In genomic region chr5:123444849-123445334, GRCm38 (mm10) we compare ENCODE assay signal across 26 mouse cellular contexts. TPM values are rescaled to one million over a fixed set of nuclear protein-coding genes. Genes with fewer than 3 reads are reported as not detected.
A peak's percentile ranks its signal among the peaks of the same experiment; 100 is the strongest.
DNase-seq lines count a peak whose midpoint lies in the region; ATAC-seq lines count a peak whose summit lies in the region.
"Had no signal": no experiment of that assay in that cellular context is flagged by ENCODE, and none has a peak within 500 bp of the region (broad histone marks: within the 10 kb centered on the region; RNA-seq: fewer than 3 reads in every experiment).

No protein-coding gene starts in this region.

- DNase-seq in embryonic facial prominence, embryonic 14.5 days (ENCODE audit: low spot score) = peak; percentile 62
- DNase-seq in embryonic facial prominence, embryonic 10.5 days (ENCODE audit: low spot score) = no peak
- peak; percentile 84 for DNase-seq in heart, adult 11 months
- no peak for DNase-seq in heart, postnatal 36 days
- DNase-seq in embryo, embryonic 10 days (ENCODE audit: low spot score) = no peak
- DNase-seq: adrenal gland, adult 2 months; adrenal gland, postnatal 10 days; adrenal gland, postnatal 25 days; cerebellum, adult 11 months; cerebellum, adult 18-20 months; cerebellum, adult 8-10 months; cerebellum, adult 9-11 months had no signal

- H3K27ac ChIP-seq in embryonic facial prominence, embryonic 14.5 days (replicated peaks; ENCODE audit: low read depth, low read length) = no peak overlapping the region
- H3K27ac ChIP-seq in embryonic facial prominence, embryonic 10.5 days (replicated peaks) = no peak overlapping the region
- H3K27ac ChIP-seq in embryonic facial prominence, embryonic 15.5 days (replicated peaks) = no peak overlapping the region
- H3K27ac ChIP-seq: embryonic facial prominence, embryonic 13.5 days; forebrain, embryonic 10.5 days had no signal

- H3K27me3 ChIP-seq in embryonic facial prominence, embryonic 14.5 days (replicated peaks; ENCODE audit: control insufficient read depth, insufficient read depth, low read length) = no peaks in the 10 kb centered on the region
- H3K27me3 ChIP-seq in embryonic facial prominence, embryonic 10.5 days (replicated peaks; ENCODE audit: low read depth, poor library complexity, severe bottlenecking) = no peaks in the 10 kb centered on the region
- H3K27me3 ChIP-seq in embryonic facial prominence, embryonic 15.5 days = no peaks in the 10 kb centered on the region
- H3K27me3 ChIP-seq: embryonic facial prominence, embryonic 13.5 days had no signal

- H3K36me3 ChIP-seq in embryonic facial prominence, embryonic 14.5 days (ENCODE audit: control insufficient read depth, insufficient read depth, low read length) = peaks cover 56% of the 10 kb centered on the region
- peaks cover 90% of the 10 kb centered on the region for H3K36me3 ChIP-seq in embryonic facial prominence, embryonic 10.5 days (replicated peaks)
- H3K36me3 ChIP-seq in embryonic facial prominence, embryonic 15.5 days = peaks cover 66% of the 10 kb centered on the region

- intact Hi-C loops in heart, postnatal 36 days (cut with DNase I) = loop anchor here (1.0 to 5.0 kb wide), 3 partner anchors 54 to 167 kb away; partner anchors contain the start of gene Diablo

- peak; percentile 72; the same call in 1 of the 2 replicates for ATAC-seq in embryonic facial prominence, embryonic 14.5 days (ENCODE audit: low read depth)
- ATAC-seq in embryonic facial prominence, embryonic 15.5 days (ENCODE audit: insufficient number of reproducible peaks, low FRiP score, low TSS enrichment, low read depth) = peak; percentile 58; the same call in 1 of the 2 replicates
- ATAC-seq: forebrain, embryonic 16.5 days had no signal

- no peak overlapping the region for H3K4me3 ChIP-seq in embryonic facial prominence, embryonic 14.5 days (ENCODE audit: low read depth, low read length)
- H3K4me3 ChIP-seq in embryonic facial prominence, embryonic 10.5 days = no peak overlapping the region
- H3K4me3 ChIP-seq in embryonic facial prominence, embryonic 15.5 days (replicated peaks) = no peak overlapping the region
- H3K4me3 ChIP-seq: embryonic facial prominence, embryonic 13.5 days; erythroblast, embryonic 14.5 days; forebrain, embryonic 10.5 days had no signal

- no peaks in the 10 kb centered on the region for H3K4me1 ChIP-seq in embryonic facial prominence, embryonic 14.5 days (ENCODE audit: control insufficient read depth, insufficient read depth, low read length)
- H3K4me1 ChIP-seq in embryonic facial prominence, embryonic 10.5 days = peaks cover 14% of the 10 kb centered on the region
- H3K4me1 ChIP-seq in embryonic facial prominence, embryonic 15.5 days = no peaks in the 10 kb centered on the region
- H3K4me1 ChIP-seq: embryonic facial prominence, embryonic 13.5 days; forebrain, embryonic 10.5 days had no signal

- no peak overlapping the region for H3K4me2 ChIP-seq in embryonic facial prominence, embryonic 14.5 days (ENCODE audit: low read depth, low read length)
- no peak overlapping the region for H3K4me2 ChIP-seq in embryonic facial prominence, embryonic 15.5 days (replicated peaks)
- H3K4me2 ChIP-seq: embryonic facial prominence, embryonic 13.5 days had no signal

- H3K9ac ChIP-seq in embryonic facial prominence, embryonic 14.5 days (ENCODE audit: low read depth, low read length) = no peak overlapping the region
- no peak overlapping the region for H3K9ac ChIP-seq in embryonic facial prominence, embryonic 15.5 days
- H3K9ac ChIP-seq: embryonic facial prominence, embryonic 13.5 days had no signal

- 86% methylated on average over 5 of the region's 5 CpGs for whole genome bisulfite sequencing in embryonic facial prominence, embryonic 14.5 days
- WGBS in embryonic facial prominence, embryonic 10.5 days = 91% methylated on average over 5 of the region's 5 CpGs
- 81% methylated on average over 5 of the region's 5 CpGs for WGBS in embryonic facial prominence, embryonic 15.5 days

- no peaks in the 10 kb centered on the region for H3K9me3 ChIP-seq in embryonic facial prominence, embryonic 14.5 days (ENCODE audit: control insufficient read depth, low read length)
- no peaks in the 10 kb centered on the region for H3K9me3 ChIP-seq in embryonic facial prominence, embryonic 10.5 days
- H3K9me3 ChIP-seq in embryonic facial prominence, embryonic 15.5 days (replicated peaks) = no peaks in the 10 kb centered on the region
- H3K9me3 ChIP-seq: embryonic facial prominence, embryonic 13.5 days; forebrain, embryonic 10.5 days had no signal

RNA-seq across cellular contexts. Expression of gene Lrrc43, which starts 44.2 kb away (rescaled TPM):
- polyA plus RNA-seq in embryonic facial prominence, embryonic 14.5 days (2014; fragmentation: Nextera tagmentation; extraction: Ambion mirVana) = 0.20 and 0.61 TPM in 2 replicates
- 0.19 TPM in 1 of 2 replicates, not detected in the other for polyA plus RNA-seq in embryonic facial prominence, embryonic 10.5 days (2016; fragmentation: Nextera tagmentation; extraction: Ambion mirVana)
- not detected for total RNA-seq in heart, postnatal 36 days (2021)
- 1.1 and 1.5 TPM in 2 replicates for polyA plus RNA-seq in embryonic facial prominence, embryonic 15.5 days (2015; fragmentation: Nextera tagmentation; extraction: Ambion mirVana)
- total RNA-seq: adrenal gland, adult 2 months; adrenal gland, postnatal 10 days; adrenal gland, postnatal 25 days; adrenal gland, postnatal 4 days; common myeloid progenitor, adult 5-6 weeks; ES-E14; MEL had no signal
- polyA plus RNA-seq: adrenal gland, adult 2 months; C2C12; embryonic facial prominence, embryonic 11.5 days; embryonic facial prominence, embryonic 13.5 days; erythroblast, embryonic 14.5 days; forebrain, embryonic 10.5 days had no signal

RNA-seq across cellular contexts. Expression of gene Il31, which starts 44.4 kb away (rescaled TPM):
- not detected in 2 replicates for polyA plus RNA-seq in embryonic facial prominence, embryonic 14.5 days (2014; fragmentation: Nextera tagmentation; extraction: Ambion mirVana)
- not detected in 2 replicates for polyA plus RNA-seq in embryonic facial prominence, embryonic 10.5 days (2016; fragmentation: Nextera tagmentation; extraction: Ambion mirVana)
- total RNA-seq in heart, postnatal 36 days (2021) = not detected
- polyA plus RNA-seq in embryonic facial prominence, embryonic 15.5 days (2015; fragmentation: Nextera tagmentation; extraction: Ambion mirVana) = not detected in 2 replicates
- total RNA-seq: adrenal gland, adult 2 months; adrenal gland, postnatal 10 days; adrenal gland, postnatal 25 days; adrenal gland, postnatal 4 days; common myeloid progenitor, adult 5-6 weeks; ES-E14; MEL had no signal
- polyA plus RNA-seq: adrenal gland, adult 2 months; brain, embryonic 14.5 days; C2C12; embryonic facial prominence, embryonic 11.5 days; embryonic facial prominence, embryonic 13.5 days; erythroblast, embryonic 14.5 days; forebrain, embryonic 10.5 days; forebrain, embryonic 14.5 days; forebrain, embryonic 16.5 days; frontal cortex, adult 2 months had no signal

RNA-seq across cellular contexts. Expression of gene Mlxip, which starts 50.3 kb away (rescaled TPM):
- polyA plus RNA-seq in embryonic facial prominence, embryonic 14.5 days (2014; fragmentation: Nextera tagmentation; extraction: Ambion mirVana) = 17.7 and 18.8 TPM in 2 replicates
- 18.6 and 20.8 TPM in 2 replicates for polyA plus RNA-seq in embryonic facial prominence, embryonic 10.5 days (2016; fragmentation: Nextera tagmentation; extraction: Ambion mirVana)
- total RNA-seq in heart, postnatal 36 days (2021) = 10 to 100 TPM; 30.4 to 31.8 TPM
- 17.9 and 20.7 TPM in 2 replicates for polyA plus RNA-seq in embryonic facial prominence, embryonic 15.5 days (2015; fragmentation: Nextera tagmentation; extraction: Ambion mirVana)

Comparison
In these comparisons a context has a peak if more than half of its experiments do, and no peak if none do; other contexts are left out.
1. DNase-seq: peak in embryonic facial prominence, embryonic 14.5 days (single experiment) and heart, adult 11 months (single experiment); none in embryonic facial prominence, embryonic 10.5 days (single experiment), heart, postnatal 36 days (0 of 2) and embryo, embryonic 10 days (single experiment).